Mouse (Mus musculus) spleen, adult 18-20 months (tissue): Measurements from ENCODE around the gene Coq8a.

Source experiments
- DNase-seq, 2 experiments: peaks; one replicate each; pipeline ENCODE4 v3.0.0; 2022; ENCODE audit warnings: mixed read lengths in 2 of 2

Gene Coq8a

DNA sequence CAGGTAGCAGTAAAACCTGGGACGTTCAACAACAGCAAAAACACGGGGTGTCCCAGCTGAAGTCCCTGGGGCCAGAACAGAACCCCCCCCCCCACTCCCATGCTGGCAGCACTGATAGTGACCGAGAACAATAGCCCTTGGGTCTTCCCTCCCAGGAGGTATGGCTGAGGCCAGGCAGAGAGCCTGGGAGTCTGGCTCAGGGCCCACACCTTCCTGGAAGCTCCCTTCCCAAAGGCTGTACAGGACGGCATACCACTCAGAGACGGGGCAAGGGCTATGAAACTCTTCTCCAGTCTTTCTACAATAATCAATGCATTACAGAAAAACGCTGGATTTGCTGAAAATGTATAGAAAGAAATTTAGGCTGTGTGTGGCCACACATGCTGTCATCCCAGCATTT is 24.7 kb downstream of the Coq8a start:
- no peak for DNase-seq

DNA sequence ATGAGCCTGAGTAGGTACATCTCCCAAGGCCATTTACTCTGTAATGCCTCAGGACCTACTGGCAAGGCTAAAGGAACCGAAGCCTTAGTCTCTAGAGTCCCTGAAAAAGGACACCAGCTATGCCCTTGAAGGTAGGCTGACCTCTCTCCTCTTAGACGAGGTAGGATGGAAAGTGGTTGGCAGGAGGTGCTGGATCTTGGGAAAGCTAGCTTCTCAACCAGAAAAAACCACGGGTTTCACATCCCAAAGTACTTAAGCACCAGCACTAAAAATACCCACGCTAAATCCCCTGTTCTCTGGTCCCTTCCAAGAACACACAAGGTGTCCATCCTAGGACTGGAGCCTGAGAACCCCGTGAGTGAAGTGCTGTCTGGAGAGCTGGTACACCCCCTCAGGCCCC is 26.4 kb downstream of the Coq8a start:
- no peak for DNase-seq

DNA sequence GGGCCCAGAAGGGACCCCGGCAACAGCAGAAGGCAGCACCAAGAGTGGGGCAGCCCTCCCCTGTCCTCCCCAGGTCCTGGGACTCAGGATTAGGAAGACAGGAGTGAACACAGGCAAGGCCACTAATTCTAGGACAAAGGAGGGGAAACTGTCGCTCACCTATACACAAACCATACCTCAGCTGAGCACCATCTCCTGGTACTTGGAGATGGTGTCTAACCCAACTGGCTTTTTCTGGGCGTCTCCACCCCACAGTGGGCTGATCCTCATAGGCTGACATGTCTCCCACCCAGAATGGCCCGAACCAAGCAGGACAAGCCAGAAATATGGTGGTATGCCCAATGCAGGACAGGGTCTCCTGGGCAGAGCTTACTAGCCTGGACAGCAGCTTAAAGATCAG is 26.8 kb downstream of the Coq8a start:
- DNase-seq, result no peak

DNA sequence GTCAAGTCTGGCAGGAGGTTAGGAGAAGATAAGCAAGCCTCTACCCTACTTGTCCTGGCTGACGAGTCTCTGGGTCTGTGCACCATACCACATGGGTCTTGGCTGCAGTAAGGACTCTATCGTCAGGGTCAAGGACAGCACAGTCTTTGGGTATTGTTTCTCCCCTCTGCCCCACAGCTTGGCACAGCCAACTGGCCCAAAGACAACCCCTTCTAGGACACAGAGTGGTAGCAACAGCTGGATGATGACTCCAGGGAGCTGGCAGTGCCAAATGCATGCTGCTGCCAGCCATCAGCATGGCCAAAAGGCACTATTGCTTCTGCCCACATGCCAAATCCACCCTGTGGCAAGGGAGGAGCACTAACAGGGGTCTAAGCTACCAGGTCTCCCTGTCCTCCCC is 27.5 kb downstream of the Coq8a start:
- DNase-seq, result no peak

DNA sequence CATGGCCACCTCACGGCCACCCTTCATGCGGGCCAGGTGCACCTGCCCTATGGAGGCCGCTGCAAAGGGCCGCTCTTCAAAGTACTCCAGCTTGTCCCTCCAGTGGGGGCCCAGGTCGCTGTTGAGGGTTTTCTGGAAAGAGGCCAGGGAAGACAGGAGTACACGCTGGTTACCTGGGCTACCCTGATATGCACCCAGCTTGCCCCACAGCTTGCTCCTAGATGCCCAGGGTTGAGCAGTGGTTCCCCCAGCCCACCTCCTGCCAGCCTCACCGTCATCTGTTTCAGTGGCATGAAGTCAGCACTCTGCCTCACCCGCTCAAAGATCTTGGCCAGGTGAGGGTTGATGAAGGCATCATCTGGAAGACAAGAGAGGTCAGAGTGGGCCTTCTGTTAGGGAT is 29.3 kb downstream of the Coq8a start:
- no peak for DNase-seq

DNA sequence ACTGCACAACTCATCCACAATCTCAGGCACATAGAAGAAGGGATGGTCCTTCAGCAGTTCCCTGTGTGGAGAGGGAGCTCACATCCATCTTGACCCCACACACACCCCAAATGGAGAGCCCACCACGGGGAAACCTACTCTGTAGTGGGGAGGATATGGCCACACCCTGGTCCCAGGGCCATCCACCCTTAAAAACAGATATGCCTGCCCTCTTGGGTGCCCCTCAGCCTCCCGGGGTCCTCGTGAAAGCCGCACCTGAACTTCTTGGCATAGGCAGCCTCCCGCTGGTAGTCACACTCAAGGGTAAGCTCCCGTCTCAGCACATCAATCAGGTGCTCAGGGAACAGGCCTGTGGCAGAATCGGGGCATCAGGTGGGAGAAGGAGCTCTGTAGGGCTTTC is 30.2 kb downstream of the Coq8a start:
- no peak for DNase-seq

DNA sequence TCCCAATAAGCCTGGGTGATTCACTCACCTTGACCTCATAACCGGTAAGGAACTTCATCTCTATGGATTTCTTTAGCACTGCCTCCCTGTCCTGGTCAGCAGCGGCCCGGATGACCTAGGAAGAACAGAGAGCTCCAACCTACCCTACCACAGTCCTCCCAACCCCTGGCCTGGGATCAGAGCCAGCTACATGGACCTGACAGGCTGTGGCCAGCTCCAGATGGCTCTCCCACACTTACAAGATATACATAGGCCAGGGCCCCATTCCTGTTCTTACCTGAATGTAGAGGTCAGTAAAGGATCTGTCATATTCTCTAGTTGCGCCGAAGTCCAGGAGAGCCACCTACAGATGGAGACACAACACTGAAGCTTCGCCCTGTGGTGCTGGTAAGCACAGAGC is 31.1 kb downstream of the Coq8a start:
- DNase-seq, result no peak

DNA sequence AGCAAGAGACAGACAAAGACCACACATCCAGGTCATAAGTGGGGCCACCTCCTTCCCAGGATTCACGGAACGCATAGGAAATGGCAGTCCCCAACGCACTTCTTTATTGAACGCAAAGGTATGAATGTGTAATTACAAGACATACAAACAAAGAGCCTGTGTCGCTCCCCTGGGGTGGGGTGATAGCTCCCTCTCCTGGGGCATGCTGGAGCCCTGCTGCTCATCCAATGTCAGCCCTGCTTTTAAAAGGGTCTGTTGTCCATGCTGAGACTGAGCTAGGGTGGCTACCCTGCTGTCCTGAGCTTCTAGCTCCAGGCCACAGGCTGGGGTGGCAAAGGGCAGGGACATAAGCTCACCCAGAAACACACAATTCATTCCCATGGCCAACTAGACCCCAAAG is 32.9 kb downstream of the Coq8a start:
- no peak for DNase-seq

DNA sequence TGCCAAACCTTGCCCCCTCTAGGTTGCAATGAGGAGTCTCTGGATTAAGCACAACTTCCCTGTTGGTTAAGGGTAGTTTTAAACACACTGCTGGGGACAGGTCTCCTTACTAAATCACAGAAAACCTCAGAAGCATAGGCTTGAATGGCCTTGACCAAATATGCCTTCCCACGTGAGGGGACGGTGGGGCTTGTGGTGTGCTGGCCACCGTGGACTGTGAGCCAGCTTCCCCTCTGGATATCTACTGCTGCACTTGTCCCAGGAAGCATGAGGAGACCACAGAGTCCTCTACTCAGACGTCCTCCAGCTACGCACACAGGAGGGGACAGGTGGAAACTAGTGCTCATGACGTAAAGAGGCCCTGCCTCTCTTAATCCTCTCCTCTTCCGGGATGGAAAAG is 36.4 kb downstream of the Coq8a start:
- DNase-seq, result no peak

DNA sequence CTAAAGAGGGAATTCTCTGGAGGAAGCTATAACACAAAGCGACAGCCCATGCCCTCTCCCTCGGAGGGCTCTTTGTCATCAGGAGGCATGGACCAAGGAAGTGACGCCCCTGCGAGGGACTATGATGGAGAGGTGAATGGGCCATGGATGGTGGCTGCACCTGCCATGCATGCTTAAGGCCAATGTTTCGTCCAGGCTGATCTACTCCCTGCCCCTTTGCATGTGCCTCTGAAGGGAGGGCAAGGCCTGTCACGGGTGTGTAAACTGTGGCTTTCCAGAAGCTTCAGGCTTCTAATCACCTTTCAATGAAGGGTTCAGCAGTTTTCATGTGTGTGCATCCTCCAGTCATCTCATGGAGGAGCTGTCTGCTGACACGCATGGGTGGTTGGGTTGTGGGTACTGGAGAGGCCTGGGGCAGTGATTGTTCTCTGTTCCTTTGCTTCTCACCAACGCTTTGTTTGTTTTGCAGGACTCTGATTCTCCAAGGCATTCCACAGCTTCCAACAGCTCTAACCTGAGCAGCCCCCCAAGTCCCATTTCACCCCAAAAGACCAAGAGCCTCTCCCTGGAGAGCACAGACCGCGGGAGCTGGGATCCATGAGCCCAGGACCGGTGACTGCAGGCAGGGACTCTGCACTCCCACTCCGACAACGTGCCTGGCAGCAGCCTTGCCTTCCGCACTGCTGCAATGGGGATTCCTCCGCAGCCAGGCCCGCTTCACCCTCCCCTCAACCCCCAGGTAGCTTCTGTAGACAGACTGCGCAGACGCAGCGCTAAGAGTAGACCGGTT is 37.6 kb downstream of the Coq8a start:
- no peak for DNase-seq

DNA sequence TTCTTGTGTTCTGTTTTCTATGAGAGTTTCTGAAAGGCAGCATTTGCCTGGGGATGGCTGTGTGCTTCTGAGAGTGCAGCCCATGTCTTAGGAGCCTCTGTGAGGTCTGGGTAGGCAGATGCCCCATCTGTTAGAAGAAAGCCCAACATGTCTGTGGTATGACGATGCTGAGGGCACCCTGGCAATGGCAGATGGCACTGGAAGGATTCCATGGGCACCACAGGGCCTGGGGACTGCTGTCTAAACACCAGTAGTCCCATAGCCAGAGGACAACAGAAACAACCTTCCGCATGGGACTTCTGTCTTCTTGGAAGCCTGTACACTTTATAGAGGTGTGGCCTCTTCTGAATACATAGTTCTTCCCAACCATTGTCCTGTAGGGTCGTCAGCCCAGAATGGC is 38.2 kb downstream of the Coq8a start:
- DNase-seq, result no peak

DNA sequence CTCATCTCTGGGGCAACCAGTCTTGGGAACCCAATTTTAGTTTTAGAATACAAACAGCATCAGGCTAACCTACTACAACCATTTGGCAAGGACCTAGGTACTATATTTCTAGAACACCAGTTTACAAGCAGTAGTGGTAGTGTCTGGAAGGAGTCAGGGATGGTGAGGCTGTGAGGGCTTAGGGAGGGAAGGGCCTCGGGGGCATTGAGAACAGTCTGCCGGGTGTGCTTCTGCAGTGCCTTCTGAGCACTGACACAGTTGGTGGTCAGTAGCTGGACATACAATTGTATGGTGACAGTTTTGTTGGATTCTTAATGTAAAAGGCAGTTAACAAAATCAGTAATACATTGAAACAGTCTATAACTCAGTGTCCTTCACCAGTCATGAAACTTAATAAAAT is 38.9 kb downstream of the Coq8a start:
- no peak for DNase-seq

DNA sequence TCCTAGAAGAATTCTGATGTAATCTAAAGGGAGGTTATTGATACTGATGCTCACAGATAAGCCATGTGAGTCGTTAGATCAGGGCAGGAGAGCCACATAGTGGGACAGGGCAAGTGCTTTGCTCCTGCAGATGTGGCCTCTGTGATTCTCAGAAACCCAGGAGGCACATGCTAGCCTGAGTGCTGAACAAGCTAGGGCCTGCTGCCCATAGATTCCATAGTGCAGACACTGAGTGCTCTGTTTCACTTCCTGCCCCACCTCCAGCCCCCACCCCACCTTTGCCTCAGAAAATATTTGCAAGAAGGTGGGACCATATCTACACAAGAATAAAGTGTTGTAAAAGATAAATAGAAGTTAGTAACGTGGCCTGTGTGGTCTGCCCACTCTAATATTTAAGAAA is 40.8 kb downstream of the Coq8a start:
- no peak for DNase-seq

DNA sequence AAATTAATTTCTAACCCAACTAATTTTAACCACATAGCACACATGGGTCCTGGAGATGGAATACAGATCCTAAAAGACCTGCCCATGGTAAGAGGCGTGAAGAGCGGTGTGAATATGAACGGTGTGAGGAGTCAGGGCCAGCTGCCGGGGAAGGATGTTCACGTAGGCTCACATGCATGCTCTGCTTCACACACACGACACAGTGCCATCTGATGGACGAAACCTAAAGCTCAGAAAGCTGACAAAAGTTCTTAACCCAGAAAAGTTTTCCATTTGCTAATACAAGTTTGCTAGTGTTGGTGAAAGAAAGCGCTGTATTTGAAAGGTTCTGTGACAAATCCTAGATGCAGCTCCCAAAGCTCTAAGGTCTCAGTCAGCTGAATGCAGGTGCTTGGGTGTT is 48.2 kb downstream of the Coq8a start:
- no peak for DNase-seq

DNA sequence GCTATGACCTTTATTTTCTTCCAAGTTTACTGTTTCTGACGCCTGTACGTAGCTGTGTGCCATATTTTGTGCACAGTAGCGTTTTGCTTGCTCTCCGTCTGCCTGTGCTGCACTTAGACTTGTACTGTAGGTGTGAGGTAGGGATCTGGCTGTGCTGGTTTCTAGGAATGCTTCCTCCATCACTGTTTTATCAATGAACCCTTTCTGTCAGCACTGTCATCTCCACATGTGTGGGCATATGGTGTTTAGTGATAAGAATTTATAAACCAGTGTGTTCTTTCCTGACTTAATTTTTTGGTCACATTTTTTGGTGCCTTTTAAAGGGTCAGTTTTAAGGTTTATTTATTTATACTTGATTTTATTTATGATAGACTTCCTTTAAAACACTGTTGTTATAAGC is 50.8 kb downstream of the Coq8a start:
- no peak for DNase-seq

DNA sequence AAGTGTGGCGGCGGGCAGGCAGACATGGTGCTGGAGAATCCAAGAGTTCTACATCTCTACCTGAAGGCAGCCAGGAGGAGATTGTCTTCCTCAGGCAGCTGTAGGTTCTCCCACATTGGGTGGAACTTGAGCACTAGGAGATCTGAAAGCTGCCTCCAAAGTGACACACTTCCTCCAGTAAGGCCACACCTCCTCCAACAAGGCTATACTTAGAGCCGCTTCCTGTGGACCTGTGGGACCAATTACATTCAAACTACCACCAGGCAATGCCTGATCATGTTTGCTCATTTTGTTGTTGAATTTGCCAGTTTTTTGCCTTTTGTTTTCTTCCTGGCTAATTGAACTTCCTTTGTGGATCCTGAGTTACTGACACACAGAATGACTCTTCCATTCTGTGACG is 51.4 kb downstream of the Coq8a start:
- no peak for DNase-seq

DNA sequence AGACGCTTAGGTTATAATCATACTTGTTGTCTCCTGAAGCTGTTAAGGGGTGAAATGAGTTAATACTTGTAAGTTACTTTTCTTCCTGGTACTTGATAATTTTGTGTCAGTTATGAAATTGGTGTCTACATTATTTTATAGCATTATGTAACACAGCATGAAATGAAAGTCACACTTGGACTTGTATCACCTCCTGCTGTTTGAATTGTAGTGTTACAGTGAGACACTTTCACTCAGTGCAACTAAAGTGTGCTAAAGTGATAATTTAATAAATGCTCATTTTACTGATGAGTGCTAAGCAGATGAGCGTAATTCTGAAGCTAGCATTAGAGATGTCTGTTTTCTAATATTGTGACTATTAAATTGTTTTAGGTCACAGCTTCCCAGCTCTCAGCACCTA is 58.4 kb downstream of the Coq8a start:
- no peak for DNase-seq

DNA sequence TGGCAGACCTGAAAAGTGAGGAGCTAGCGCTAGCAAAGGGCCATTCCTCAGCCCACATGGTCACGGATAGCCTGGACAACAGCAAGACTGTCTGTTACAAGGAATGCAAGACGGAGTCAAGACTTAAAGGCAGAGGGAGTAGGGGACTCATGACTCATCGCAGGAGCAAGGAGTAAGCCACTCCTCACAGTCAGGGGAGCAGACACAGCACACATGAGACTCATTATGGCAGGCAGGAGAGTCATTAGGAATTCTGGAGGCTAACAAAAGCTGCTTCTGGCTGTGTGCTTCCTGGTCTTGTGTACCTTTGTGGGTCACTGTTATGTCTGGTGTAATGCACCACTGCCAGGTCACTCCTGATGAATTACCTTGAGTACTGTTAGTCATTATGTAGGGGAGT is 60.2 kb downstream of the Coq8a start:
- DNase-seq, result no peak

DNA sequence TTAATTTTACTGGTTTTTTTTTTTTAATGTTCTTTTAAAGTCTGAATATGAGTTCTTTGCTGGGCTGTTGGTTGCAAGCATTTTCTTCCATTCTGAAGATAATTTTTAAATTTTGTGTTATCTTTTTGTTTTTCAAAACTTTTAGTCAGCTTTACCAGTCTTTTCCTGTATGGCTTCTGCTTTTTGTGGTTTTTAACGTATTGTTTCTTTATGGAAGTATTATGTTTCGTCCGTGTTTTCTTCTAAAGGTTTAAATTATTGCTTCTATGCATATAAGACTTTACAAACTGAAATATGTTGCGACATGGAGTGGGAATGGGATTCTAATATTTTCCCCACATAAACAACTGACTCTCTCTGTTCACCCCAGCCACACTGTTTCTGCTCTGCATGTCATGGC is 67.2 kb downstream of the Coq8a start:
- no peak for DNase-seq

DNA sequence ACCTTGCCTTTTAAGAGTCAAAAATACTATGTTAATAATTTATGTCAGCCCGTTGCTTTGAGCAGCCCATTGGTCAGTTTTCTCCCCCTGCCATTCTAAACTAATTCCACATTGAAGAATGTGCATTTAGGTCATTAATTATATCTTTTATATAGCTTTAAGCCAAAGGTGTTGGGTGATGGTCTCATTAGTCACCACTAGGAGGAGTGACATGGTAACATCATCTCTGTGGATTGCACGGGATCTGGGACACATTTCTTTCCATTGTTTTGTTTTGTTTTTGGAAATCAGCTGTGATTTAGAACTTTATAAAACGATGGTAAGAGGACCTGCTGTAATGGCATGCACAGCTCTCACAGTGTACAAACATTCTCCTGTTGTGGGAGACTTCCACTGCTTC is 68.0 kb downstream of the Coq8a start:
- no peak for DNase-seq

DNA sequence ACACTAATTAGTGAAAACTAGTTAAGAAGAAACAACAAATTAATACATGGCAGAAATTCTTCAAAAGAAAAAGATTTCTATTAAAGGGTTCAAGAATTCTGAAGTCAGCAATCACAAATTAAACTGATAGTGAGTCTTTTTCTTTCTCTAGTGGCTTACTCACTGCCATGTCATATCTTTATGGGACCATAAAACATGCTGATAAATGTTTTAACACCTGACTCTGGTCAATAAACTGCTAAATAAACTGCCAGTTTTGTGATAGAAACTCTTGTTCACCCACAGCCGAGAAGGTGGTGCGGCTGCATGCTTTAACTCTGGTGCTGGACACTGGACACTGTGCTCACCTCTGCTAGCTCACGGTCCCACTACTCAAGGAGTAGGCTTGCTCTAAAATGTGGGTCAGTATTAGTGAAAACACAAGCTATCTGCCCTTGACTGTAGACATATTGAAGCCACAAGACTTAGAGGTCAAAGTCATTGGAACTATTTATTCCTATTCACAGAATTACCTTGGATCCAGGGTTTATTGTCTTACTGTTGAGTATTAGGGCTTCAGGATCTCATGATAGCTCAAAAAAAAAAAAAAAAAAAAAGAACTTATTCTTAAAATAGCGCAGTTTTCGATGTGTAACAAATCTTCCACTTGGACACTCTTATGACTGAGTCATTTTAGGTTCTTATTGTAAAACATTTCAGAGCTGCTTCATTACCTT is 71.2 kb downstream of the Coq8a start:
- DNase-seq, result no peak

DNA sequence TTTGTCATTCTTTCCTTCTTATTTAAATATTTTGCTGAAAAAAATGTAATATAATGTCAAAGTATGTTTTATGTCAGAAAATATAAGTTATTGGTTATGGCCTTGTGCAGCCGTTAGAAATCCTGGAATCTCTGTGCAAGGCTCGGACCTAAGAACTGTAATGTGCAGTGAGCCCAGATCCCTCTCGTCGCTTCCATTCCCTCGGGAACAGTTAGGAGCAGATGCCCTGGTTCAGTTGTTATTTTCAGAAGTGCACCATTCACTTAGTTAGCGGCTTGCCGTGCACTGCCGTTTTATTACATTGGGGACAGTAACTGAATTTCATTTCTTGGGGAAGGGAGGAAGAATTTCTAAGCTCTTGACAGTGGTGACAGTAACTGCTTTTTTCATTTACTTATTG is 81.2 kb downstream of the Coq8a start:
- DNase-seq, result no peak

DNA sequence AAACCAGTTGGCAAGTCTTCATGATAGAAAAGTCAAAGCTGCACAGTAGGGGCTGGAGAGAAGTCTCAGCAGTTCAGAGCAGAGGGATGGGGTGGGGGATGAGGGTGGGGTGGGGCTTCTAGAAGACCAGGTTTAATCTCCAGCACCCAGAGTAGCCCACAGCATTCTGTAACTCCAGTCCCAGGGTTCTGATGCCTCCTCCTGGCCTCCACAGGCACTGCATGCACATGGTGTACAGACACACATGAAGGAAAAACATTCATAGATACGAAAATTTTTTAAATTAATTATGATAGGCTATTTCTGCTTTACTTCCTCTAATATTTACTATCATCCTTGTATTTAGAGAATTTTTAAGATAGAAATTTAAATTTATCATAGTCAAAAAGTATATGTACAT is 82.9 kb downstream of the Coq8a start:
- no peak for DNase-seq
